Mouse (Mus musculus) myocyte (in vitro differentiated cells): ENCODE results near the gene Dhrs7b. TPM values are rescaled to one million over a fixed set of nuclear protein-coding genes. Genes with fewer than 3 reads are reported as not detected.

Experiments used
- H3K27me3 ChIP-seq: one replicate; pipeline ENCODE4 v1.6.1; 2011; ENCODE audit not compliant: control insufficient read depth, insufficient read depth, insufficient read length
- H3K36me3 ChIP-seq: one replicate; pipeline ENCODE4 v1.6.1; 2011; ENCODE audit not compliant: control insufficient read depth, insufficient read depth
- H3K4me2 ChIP-seq: one replicate; pipeline ENCODE4 v1.6.1; 2011; ENCODE audit warnings: low read depth, control low read depth
- H3K4me3 ChIP-seq: one replicate; pipeline ENCODE4 v1.5.1; 2011; ENCODE audit warnings: mild to moderate bottlenecking, control low read depth, moderate library complexity
- H3K79me2 ChIP-seq: one replicate; pipeline ENCODE4 v1.6.1; 2011; ENCODE audit not compliant: control insufficient read depth, insufficient read depth
- H3ac ChIP-seq: one replicate; pipeline ENCODE4 v1.6.1; 2011; ENCODE audit not compliant: control insufficient read depth, insufficient read length
- CEBPB ChIP-seq: IDR thresholded peaks from 2 replicates; pipeline ENCODE4 v1.6.1; 2011; ENCODE audit warnings: mild to moderate bottlenecking, moderate library complexity; ENCODE audit not compliant: poor library complexity, insufficient read depth, severe bottlenecking
- E2F4 ChIP-seq: IDR thresholded peaks from one replicate; pipeline ENCODE4 v1.6.1; 2011; ENCODE audit warnings: mild to moderate bottlenecking, control low read depth, moderate library complexity; ENCODE audit not compliant: insufficient read depth
- MAX ChIP-seq: IDR thresholded peaks from one replicate; pipeline ENCODE4 v1.6.1; 2011; ENCODE audit warnings: low read depth, mild to moderate bottlenecking, control low read depth
- MYOD1 ChIP-seq, 3 experiments: IDR thresholded peaks; one replicate each; pipeline ENCODE4 v1.6.1; 2011; ENCODE audit warnings: control low read depth in 2 of 3, low read depth in 2 of 3, mild to moderate bottlenecking in 2 of 3, moderate library complexity in 1 of 3; ENCODE audit not compliant: insufficient read length in 2 of 3, control insufficient read depth in 1 of 3
- MYOG ChIP-seq, 3 experiments: IDR thresholded peaks; one replicate each; pipeline ENCODE4 v1.6.1; 2011; ENCODE audit warnings: control low read depth in 2 of 3, low read depth in 2 of 3, mild to moderate bottlenecking in 2 of 3; ENCODE audit not compliant: insufficient read length in 2 of 3, control insufficient read depth in 1 of 3, insufficient read depth in 1 of 3
- POLR2A ChIP-seq: IDR thresholded peaks from one replicate; pipeline ENCODE4 v1.6.1; 2011; ENCODE audit warnings: low read depth, mild to moderate bottlenecking, control low read depth, moderate library complexity; ENCODE audit not compliant: insufficient read length
- POLR2AphosphoS2 ChIP-seq: IDR thresholded peaks from one replicate; pipeline ENCODE4 v1.6.1; 2011; ENCODE audit warnings: low read depth, control low read depth; ENCODE audit not compliant: insufficient read length
- REST ChIP-seq: IDR thresholded peaks from one replicate; pipeline ENCODE4 v1.6.1; 2011; ENCODE audit warnings: mild to moderate bottlenecking, control low read depth, moderate library complexity; ENCODE audit not compliant: insufficient read depth, insufficient read length
- SRF ChIP-seq: IDR thresholded peaks from one replicate; pipeline ENCODE4 v1.6.1; 2011; ENCODE audit warnings: low read depth; ENCODE audit not compliant: control insufficient read depth, insufficient read length
- TCF12 ChIP-seq: IDR thresholded peaks from one replicate; pipeline ENCODE4 v1.6.1; 2011; ENCODE audit warnings: mild to moderate bottlenecking, control low read depth; ENCODE audit not compliant: poor library complexity, insufficient read depth, severe bottlenecking
- TCF3 ChIP-seq: IDR thresholded peaks from one replicate; pipeline ENCODE4 v1.6.1; 2011; ENCODE audit warnings: low read depth, control low read depth; ENCODE audit not compliant: insufficient read length
- USF1 ChIP-seq: IDR thresholded peaks from one replicate; pipeline ENCODE4 v1.6.1; 2011; ENCODE audit warnings: low read depth, mild to moderate bottlenecking, control low read depth, moderate library complexity
- polyA plus RNA-seq: library from polyadenylated mRNA; unstranded; fragments of >200 nt; fragmentation: generic; extraction: Trizol; gene quantifications from one replicate; pipeline ENCODE4 v1.2.1, GENCODE M21; 2012; ENCODE audit warnings: missing spikeins

The Dhrs7b gene
- polyA plus RNA-seq, 1 experiment, result 51.2 TPM

- Histone ChIP-seq H3K4me2 (no peak overlapping the region), H3ac (no peak overlapping the region), H3K4me3 (no peak overlapping the region), H3K79me2 (no peaks in the 10 kb centered on the region), H3K27me3 (no peaks in the 10 kb centered on the region), H3K36me3 (peaks cover 20% of the 10 kb centered on the region)
- TF ChIP-seq TCF3 (no peak), POLR2A (no peak), MYOD1 (IDR thresholded peaks at IDR 0.05; ENCODE audit: control insufficient read depth in 1 of 3, insufficient read length in 2 of 3, low read depth in 2 of 3) (no peak), POLR2AphosphoS2 (no peak), CEBPB (no peak), TCF12 (no peak), REST (no peak)
Measured at GRCm38 (mm10) chr11:60796342-60796741, 34.1 kb upstream of the Dhrs7b start.

DNA sequence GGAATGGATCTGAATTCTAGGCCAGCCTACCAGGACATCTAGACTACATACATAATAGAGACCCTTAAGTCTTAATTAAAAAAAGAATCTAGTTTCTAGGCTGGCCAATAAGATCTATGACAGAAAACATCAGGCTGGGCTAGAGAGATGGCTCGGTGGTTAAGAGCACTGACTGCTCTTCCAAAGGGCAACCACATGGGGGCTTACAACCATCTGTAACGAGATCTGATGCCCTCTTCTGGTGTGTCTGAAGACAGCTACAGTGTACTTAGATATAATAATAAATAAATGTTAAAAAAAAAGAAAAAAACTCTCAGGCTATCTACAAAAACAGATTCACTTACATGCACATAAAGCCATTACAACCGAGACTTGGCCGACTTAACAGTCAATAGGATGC is 30.5 kb upstream of the Dhrs7b start:
- no peak overlapping the region for H3ac ChIP-seq
- peaks cover 6% of the 10 kb centered on the region for H3K36me3 ChIP-seq
- no peaks in the 10 kb centered on the region for H3K27me3 ChIP-seq
- no peak overlapping the region for H3K4me3 ChIP-seq
- TF ChIP-seq POLR2A (no peak), CEBPB (no peak), MAX (no peak), MYOG (IDR thresholded peaks at IDR 0.05; ENCODE audit: control insufficient read depth in 1 of 3, insufficient read depth in 1 of 3, insufficient read length in 2 of 3, low read depth in 2 of 3) (no peak)
- H3K4me2 ChIP-seq, result no peak overlapping the region
- no peaks in the 10 kb centered on the region for H3K79me2 ChIP-seq

DNA sequence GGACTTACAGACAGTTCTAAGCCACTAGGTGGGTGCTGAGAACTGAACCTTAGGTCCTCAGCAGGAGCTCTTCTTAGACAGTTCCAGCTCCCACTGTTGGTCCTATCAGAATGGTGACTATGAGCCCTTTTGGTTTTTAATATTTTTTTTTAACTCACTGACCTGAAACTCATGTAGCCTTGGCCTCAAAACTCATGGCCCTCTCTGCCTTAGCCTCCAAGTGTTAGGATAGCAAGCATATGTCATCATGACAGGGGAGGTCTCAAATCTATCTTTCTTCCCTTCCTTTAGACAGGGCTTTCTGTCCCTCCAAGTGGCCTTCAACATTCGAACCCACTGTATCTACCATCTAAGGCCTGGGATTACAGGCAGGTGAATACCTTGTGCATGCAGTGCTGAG is 29.5 kb upstream of the Dhrs7b start:
- peaks cover 3% of the 10 kb centered on the region for H3K36me3 ChIP-seq
- no peak overlapping the region for H3K4me3 ChIP-seq
- no peak for TF ChIP-seq REST
- no peak for TF ChIP-seq SRF
- no peak for TF ChIP-seq E2F4
- no peak for TF ChIP-seq MYOG (IDR thresholded peaks at IDR 0.05; ENCODE audit: control insufficient read depth in 1 of 3, insufficient read depth in 1 of 3, insufficient read length in 2 of 3, low read depth in 2 of 3)
- TF ChIP-seq MAX, result no peak
- TF ChIP-seq CEBPB, result no peak
- TF ChIP-seq USF1, result no peak
- TF ChIP-seq TCF12, result no peak
- TF ChIP-seq POLR2A, result no peak
- TF ChIP-seq POLR2AphosphoS2, result no peak
- TF ChIP-seq MYOD1 (IDR thresholded peaks at IDR 0.05; ENCODE audit: control insufficient read depth in 1 of 3, insufficient read length in 2 of 3, low read depth in 2 of 3), result no peak
- no peaks in the 10 kb centered on the region for H3K79me2 ChIP-seq
- no peaks in the 10 kb centered on the region for H3K27me3 ChIP-seq
- no peak overlapping the region for H3K4me2 ChIP-seq
- no peak overlapping the region for H3ac ChIP-seq

- Histone ChIP-seq H3K36me3 (no peaks in the 10 kb centered on the region), H3K79me2 (no peaks in the 10 kb centered on the region), H3ac (no peak overlapping the region), H3K4me3 (no peak overlapping the region), H3K4me2 (no peak overlapping the region), H3K27me3 (no peaks in the 10 kb centered on the region)
- TF ChIP-seq POLR2A (no peak), E2F4 (no peak), TCF3 (no peak), CEBPB (no peak), SRF (no peak), MAX (no peak), TCF12 (no peak), POLR2AphosphoS2 (no peak), MYOD1 (IDR thresholded peaks at IDR 0.05; ENCODE audit: control insufficient read depth in 1 of 3, insufficient read length in 2 of 3, low read depth in 2 of 3) (no peak), USF1 (no peak), REST (no peak), MYOG (IDR thresholded peaks at IDR 0.05; ENCODE audit: control insufficient read depth in 1 of 3, insufficient read depth in 1 of 3, insufficient read length in 2 of 3, low read depth in 2 of 3) (no peak)
Measured at GRCm38 (mm10) chr11:60808286-60809070, 22.0 kb upstream of the Dhrs7b start.

GRCm38 (mm10) chr11:60809546-60809945 is 20.9 kb upstream of the Dhrs7b start:
- peak overlapping the region; percentile 99 for H3K4me2 ChIP-seq
- H3ac ChIP-seq, result no peak overlapping the region
- no peaks in the 10 kb centered on the region for H3K79me2 ChIP-seq
- no peaks in the 10 kb centered on the region for H3K27me3 ChIP-seq
- TF ChIP-seq SRF, result no peak
- no peak for TF ChIP-seq MAX
- no peak for TF ChIP-seq MYOG (IDR thresholded peaks at IDR 0.05; ENCODE audit: control insufficient read depth in 1 of 3, insufficient read depth in 1 of 3, insufficient read length in 2 of 3, low read depth in 2 of 3)
- TF ChIP-seq REST, result no peak
- TF ChIP-seq USF1, result no peak
- no peak for TF ChIP-seq TCF12
- no peak for TF ChIP-seq POLR2AphosphoS2
- TF ChIP-seq E2F4, result no peak
- no peak for TF ChIP-seq TCF3
- no peak for TF ChIP-seq POLR2A
- TF ChIP-seq MYOD1 (IDR thresholded peaks at IDR 0.05; ENCODE audit: control insufficient read depth in 1 of 3, insufficient read length in 2 of 3, low read depth in 2 of 3), result no peak
- TF ChIP-seq CEBPB, result no peak
- H3K36me3 ChIP-seq, result no peaks in the 10 kb centered on the region
- H3K4me3 ChIP-seq, result peak overlapping the region; percentile 46
